Mouse (Mus musculus) limb, embryonic 14.5 days (tissue): ENCODE data around the gene Taf1a. TPM values are rescaled to one million over a fixed set of nuclear protein-coding genes. Genes with fewer than 3 reads are reported as not detected.
"Not testable (repeated sequence)": the region's sequence is repeated elsewhere in the genome, so short reads cannot be mapped to it uniquely, and the experiment has no call there.

Experiments used
- ATAC-seq: fragments of 200-750 bp; cut with Nextera tagmentation; 2 replicates; pipeline ENCODE4 v1.8.0; 2017; ENCODE audit warnings: low read depth, moderate number of reproducible peaks, moderate TSS enrichment; ENCODE audit not compliant: low FRiP score
- DNase-seq: peaks from one replicate; pipeline ENCODE4 v3.0.0-alpha.2; 2015; ENCODE audit warnings: low spot score
- H3K27ac ChIP-seq: fragments of 300-500 bp; sonication (generic); replicated peaks from 2 replicates; pipeline ENCODE4 v1.5.1; 2014; ENCODE audit warnings: low read depth, mild to moderate bottlenecking, low read length, moderate library complexity, mixed read lengths
- H3K27me3 ChIP-seq: fragments of 300-500 bp; sonication (generic); 2 replicates; pipeline ENCODE4 v1.6.1; 2014; ENCODE audit warnings: low read length, mixed read lengths; ENCODE audit not compliant: control insufficient read depth, insufficient read depth
- H3K36me3 ChIP-seq: fragments of 300-500 bp; sonication (generic); 2 replicates; pipeline ENCODE4 v1.6.1; 2014; ENCODE audit warnings: mild to moderate bottlenecking, low read length, moderate library complexity, mixed read lengths; ENCODE audit not compliant: control insufficient read depth, insufficient read depth
- H3K4me1 ChIP-seq: fragments of 300-500 bp; sonication (generic); 2 replicates; pipeline ENCODE4 v1.6.1; 2014; ENCODE audit warnings: antibody characterized with exemption, low read length, mixed read lengths; ENCODE audit not compliant: control insufficient read depth, insufficient read depth
- H3K4me2 ChIP-seq: fragments of 300-500 bp; sonication (generic); replicated peaks from 2 replicates; pipeline ENCODE4 v1.6.1; 2014; ENCODE audit warnings: low read depth, mild to moderate bottlenecking, low read length, moderate library complexity; ENCODE audit not compliant: severe bottlenecking
- H3K4me3 ChIP-seq: fragments of 300-500 bp; sonication (generic); replicated peaks from 2 replicates; pipeline ENCODE4 v1.5.1; 2014; ENCODE audit warnings: low read length
- H3K9ac ChIP-seq: fragments of 300-500 bp; sonication (generic); 2 replicates; pipeline ENCODE4 v1.6.1; 2014; ENCODE audit warnings: mild to moderate bottlenecking, low read depth, low read length, moderate library complexity; ENCODE audit not compliant: severe bottlenecking
- H3K9me3 ChIP-seq: fragments of 300-500 bp; sonication (generic); 2 replicates; pipeline ENCODE4 v1.6.1; 2016; ENCODE audit warnings: low read length; ENCODE audit not compliant: control insufficient read depth
- POLR2A ChIP-seq: fragments of 200-500 bp; IDR thresholded peaks from 2 replicates; pipeline ENCODE4 v1.8.0; 2012; ENCODE audit warnings: inconsistent platforms, mild to moderate bottlenecking, moderate library complexity, borderline replicate concordance; ENCODE audit not compliant: insufficient read depth, insufficient read length; ENCODE audit errors: extremely low read depth
- WGBS: fragments of 180-500 bp; shearing (Covaris S2); extraction: QIAGEN DNeasy Blood & Tissue Kit; methylation state at CpG from one replicate; pipeline ENCODE4 v1.1.7; 2014; 5-methylcytosine and 5-hydroxymethylcytosine counted together
- polyA plus RNA-seq, 2 experiments: library from polyadenylated mRNA; depleted of rRNA in 1 of 2; stranded (reverse) in 1 of 2; unstranded in 1 of 2; fragments of >200 nt; fragmentation: Nextera tagmentation in 1 of 2; extraction: Ambion mirVana in 1 of 2; gene quantifications; 2 replicates each; pipeline versions ENCODE4 v1.2.1 to v1.2.3; 2012 to 2014

Taf1a gene
- polyA plus RNA-seq (2012; rRNA removed) (32.5 and 41.3 TPM in 2 replicates), polyA plus RNA-seq (2014; fragmentation: Nextera tagmentation; extraction: Ambion mirVana) (19.1 and 21.1 TPM in 2 replicates)

GRCm38 (mm10) chr1:183388426-183389406, at the start of gene Taf1a:
TSS of gene Taf1a (plus strand) at chr1:183388981.
- Histone ChIP-seq H3K9ac (peak within 1 kb of the TSS; percentile 60), H3K4me1 (0 out of 2 replicates have a peak, but pooled peaks cover 4% of the 10 kb centered on the region), H3K27ac (no peak within 1 kb of the TSS; the same call in 1 of the 2 replicates), H3K36me3 (peaks cover 11% of the 10 kb centered on the region), H3K27me3 (peaks cover 9% of the 10 kb centered on the region; the same call in 1 of the 2 replicates), H3K4me3 (peak within 1 kb of the TSS; percentile 71), H3K9me3 (no peaks in the 10 kb centered on the region), H3K4me2 (peak within 1 kb of the TSS; percentile 78)
- TF ChIP-seq POLR2A, result no peak
- WGBS, result 5% methylated on average over 44 of the region's 44 CpGs
- ATAC-seq (peak; percentile 99), DNase-seq (peak; percentile 98)

- peaks cover 38% of the 10 kb centered on the region for H3K36me3 ChIP-seq
- H3K9me3 ChIP-seq, H3K4me1 ChIP-seq, DNase-seq, ATAC-seq, H3K9ac ChIP-seq, H3K27ac ChIP-seq, H3K27me3 ChIP-seq, H3K4me3 ChIP-seq, H3K4me2 ChIP-seq: not testable (repeated sequence)
- WGBS, result 93% methylated on average over 1 of the region's 1 CpGs
Observed at GRCm38 (mm10) chr1:183342902-183343301, 45.9 kb upstream of the Taf1a start.

GRCm38 (mm10) chr1:183344886-183345816, 43.6 kb upstream of the Taf1a start:
- Histone ChIP-seq H3K36me3 (peaks cover 46% of the 10 kb centered on the region), H3K4me2 (peak overlapping the region; percentile 85), H3K4me1 (peaks cover 6% of the 10 kb centered on the region), H3K9ac (peak overlapping the region; percentile 81), H3K4me3 (peak overlapping the region; percentile 81), H3K27ac (peak overlapping the region; percentile 59), H3K9me3 (no peaks in the 10 kb centered on the region), H3K27me3 (no peaks in the 10 kb centered on the region)
- ATAC-seq (peak; percentile 95), DNase-seq (peak; percentile 86)
- under 1% methylated on average over 71 of the region's 72 CpGs for whole genome bisulfite sequencing
- TF ChIP-seq POLR2A, result no peak

GRCm38 (mm10) chr1:183345817-183346195, 43.0 kb upstream of the Taf1a start:
- peak overlapping the region; percentile 59; the same call in 1 of the 2 replicates for H3K27ac ChIP-seq
- TF ChIP-seq POLR2A, result no peak
- peaks cover 47% of the 10 kb centered on the region for H3K36me3 ChIP-seq
- peak overlapping the region; percentile 85 for H3K4me2 ChIP-seq
- no peaks in the 10 kb centered on the region for H3K9me3 ChIP-seq
- no peak for DNase-seq
- H3K9ac ChIP-seq, result peak overlapping the region; percentile 81
- 7% methylated on average over 10 of the region's 10 CpGs for WGBS
- no peaks in the 10 kb centered on the region for H3K27me3 ChIP-seq
- no peak for ATAC-seq
- H3K4me1 ChIP-seq, result peaks cover 6% of the 10 kb centered on the region
- peak overlapping the region; percentile 81 for H3K4me3 ChIP-seq

- peak; percentile 85 for DNase-seq
Observed at GRCm38 (mm10) chr1:183349840-183350239, 38.9 kb upstream of the Taf1a start.

More at GRCm38 (mm10) chr1:183349840-183350239, 38.9 kb upstream of the Taf1a start:
- peaks cover 6% of the 10 kb centered on the region for H3K4me1 ChIP-seq
- peaks cover 67% of the 10 kb centered on the region for H3K36me3 ChIP-seq
- no peaks in the 10 kb centered on the region for H3K9me3 ChIP-seq
- no peak for ATAC-seq
- H3K4me2 ChIP-seq, result no peak overlapping the region
- no peaks in the 10 kb centered on the region for H3K27me3 ChIP-seq
- H3K9ac ChIP-seq, result no peak overlapping the region
- H3K4me3 ChIP-seq, result no peak overlapping the region
- H3K27ac ChIP-seq, result no peak overlapping the region
- WGBS, result 34% methylated on average over 6 of the region's 6 CpGs
- TF ChIP-seq POLR2A, result no peak
